Mouse (Mus musculus): ENCODE data around the gene Mob3c. TPM values are rescaled to one million over a fixed set of nuclear protein-coding genes. Genes with fewer than 3 reads are reported as not detected.

Mob3c gene
- polyA plus RNA-seq, 1 experiment from 2014 or later: 9.8 TPM

DNA sequence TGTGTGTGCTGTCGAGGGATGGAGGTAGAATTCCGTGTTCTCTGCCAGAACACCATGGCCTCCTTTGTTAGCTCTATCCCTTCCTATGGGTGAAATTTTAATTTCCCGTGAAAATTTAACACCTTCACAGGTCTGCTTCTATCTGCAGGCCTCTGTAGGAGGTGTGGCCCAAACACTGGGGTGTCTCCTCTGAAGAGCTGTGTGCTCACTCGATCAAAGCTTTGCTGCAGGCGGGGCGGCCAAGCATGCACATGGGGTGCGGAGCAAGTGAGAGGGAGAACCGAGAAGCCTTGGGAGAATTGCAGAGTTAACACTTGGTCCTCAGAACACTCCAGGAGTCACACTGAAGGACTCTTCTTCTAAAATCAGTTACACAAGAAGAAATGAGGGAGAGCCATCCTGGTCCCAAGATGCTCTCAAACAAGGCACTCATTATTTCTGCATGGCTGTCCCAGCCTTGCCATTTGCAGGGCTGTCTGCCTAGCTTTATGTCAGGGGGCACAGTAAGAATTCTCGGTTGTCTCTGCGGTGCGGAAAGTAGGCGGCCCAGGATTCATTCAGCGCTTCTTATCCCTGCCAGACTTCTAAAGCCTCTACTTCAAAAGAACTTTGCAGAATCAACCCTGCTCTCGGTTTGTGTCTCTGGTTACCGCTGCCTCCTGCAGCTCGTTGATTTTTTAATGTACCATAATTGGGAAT is 41.8 kb downstream of the Mob3c start:
- DNase-seq (ENCODE audit: low spot score) (no peak), ATAC-seq (replicated peaks; ENCODE audit: low FRiP score) (no peak)
- Histone ChIP-seq H3K36me3 (ENCODE audit: control insufficient read depth, insufficient read depth, low read length) (peaks cover 26% of the 10 kb centered on the region), H3K4me3 (ENCODE audit: low read depth, low read length) (no peak overlapping the region), H3K4me2 (no peak overlapping the region), H3K27me3 (replicated peaks; ENCODE audit: control insufficient read depth, insufficient read depth, low read length) (no peaks in the 10 kb centered on the region), H3K27ac (ENCODE audit: low read depth, low read length) (no peak overlapping the region), H3K9me3 (ENCODE audit: control insufficient read depth, low read length) (no peaks in the 10 kb centered on the region), H3K4me1 (replicated peaks; ENCODE audit: control insufficient read depth, insufficient read depth, low read length) (no peaks in the 10 kb centered on the region), H3K9ac (ENCODE audit: low read depth, low read length) (no peak overlapping the region)
- 64% methylated on average over 16 of the region's 16 CpGs for WGBS

DNA sequence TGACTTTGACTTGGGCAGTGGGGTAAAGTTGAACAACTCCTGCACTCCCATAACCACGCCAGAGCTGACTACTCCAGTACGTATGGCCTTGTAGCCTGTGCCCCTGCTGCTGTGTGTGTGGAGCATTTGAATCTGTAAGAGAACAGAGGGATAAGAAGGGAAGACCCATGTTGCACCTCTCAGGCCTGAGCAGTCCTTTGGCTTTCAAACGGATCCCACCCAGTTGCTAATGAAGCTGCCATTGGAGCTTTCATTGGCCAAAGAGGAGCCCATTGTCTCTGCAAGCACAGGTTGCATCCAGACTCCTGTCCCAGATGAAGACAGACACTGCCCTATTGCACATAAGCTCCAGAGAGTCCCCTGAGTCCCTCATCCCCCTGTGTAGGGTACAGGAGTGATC is 45.3 kb downstream of the Mob3c start:
- Histone ChIP-seq H3K27me3 (replicated peaks; ENCODE audit: control insufficient read depth, insufficient read depth, low read length) (no peaks in the 10 kb centered on the region), H3K36me3 (ENCODE audit: control insufficient read depth, insufficient read depth, low read length) (peaks cover 18% of the 10 kb centered on the region; the same call in 1 of the 2 replicates), H3K27ac (ENCODE audit: low read depth, low read length) (no peak overlapping the region), H3K4me2 (no peak overlapping the region), H3K4me3 (ENCODE audit: low read depth, low read length) (no peak overlapping the region), H3K9me3 (ENCODE audit: control insufficient read depth, low read length) (no peaks in the 10 kb centered on the region), H3K9ac (ENCODE audit: low read depth, low read length) (no peak overlapping the region), H3K4me1 (replicated peaks; ENCODE audit: control insufficient read depth, insufficient read depth, low read length) (no peaks in the 10 kb centered on the region)
- no peak for DNase-seq (ENCODE audit: low spot score)
- WGBS: 84% methylated on average over 3 of the region's 3 CpGs
- ATAC-seq (replicated peaks; ENCODE audit: low FRiP score): no peak

DNA sequence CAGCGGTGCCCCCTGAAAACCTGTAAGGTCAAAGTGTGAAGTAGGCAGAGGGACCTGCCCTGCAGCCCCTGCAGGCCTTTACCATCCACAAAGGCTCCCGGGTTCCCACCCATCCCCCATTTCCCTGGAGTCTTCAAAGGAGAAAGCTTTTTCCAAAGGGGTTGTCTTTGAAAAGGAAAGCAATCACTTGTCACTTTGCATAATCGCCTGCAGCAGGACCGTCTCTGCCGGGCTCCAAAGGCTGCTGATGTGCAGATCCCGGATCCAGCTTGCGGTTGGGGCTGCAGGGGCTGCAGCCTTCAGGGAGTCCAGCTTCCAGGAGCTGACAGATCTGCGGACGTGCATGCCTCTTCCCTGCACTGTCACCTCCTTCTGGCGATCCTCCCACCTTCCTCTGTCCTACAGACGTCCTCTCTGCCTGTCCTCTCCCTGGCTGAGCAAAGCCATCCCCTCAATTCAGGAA is 50.4 kb downstream of the Mob3c start:
- ATAC-seq (replicated peaks; ENCODE audit: low FRiP score) (no peak), DNase-seq (ENCODE audit: low spot score) (no peak)
- WGBS: 21% methylated on average over 11 of the region's 11 CpGs
- Histone ChIP-seq H3K9ac (ENCODE audit: low read depth, low read length) (no peak overlapping the region), H3K4me1 (replicated peaks; ENCODE audit: control insufficient read depth, insufficient read depth, low read length) (no peaks in the 10 kb centered on the region), H3K4me2 (peak overlapping the region; percentile 10; the same call in 1 of the 2 replicates), H3K9me3 (ENCODE audit: control insufficient read depth, low read length) (no peaks in the 10 kb centered on the region), H3K27ac (ENCODE audit: low read depth, low read length) (no peak overlapping the region), H3K4me3 (ENCODE audit: low read depth, low read length) (no peak overlapping the region), H3K27me3 (replicated peaks; ENCODE audit: control insufficient read depth, insufficient read depth, low read length) (no peaks in the 10 kb centered on the region), H3K36me3 (ENCODE audit: control insufficient read depth, insufficient read depth, low read length) (peaks cover 5% of the 10 kb centered on the region; the same call in 1 of the 2 replicates)

DNA sequence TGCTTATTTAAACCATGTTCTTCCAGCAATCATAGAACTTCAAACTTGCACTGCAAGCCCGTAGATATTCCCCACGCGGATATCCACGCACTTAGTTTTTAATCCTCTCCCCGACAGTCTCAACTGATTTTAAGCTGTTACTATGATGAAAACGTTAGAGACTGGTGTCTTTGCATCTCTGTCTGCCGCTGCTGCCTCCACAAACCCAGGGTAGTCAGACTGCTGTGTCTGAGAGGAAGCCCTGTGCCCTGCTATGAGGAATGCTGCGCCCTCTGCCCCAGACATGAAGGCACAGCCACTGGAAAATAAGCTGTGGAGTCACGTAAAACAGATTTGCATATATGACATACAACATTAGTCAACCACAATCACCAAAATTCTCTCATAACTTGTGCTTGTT is 50.9 kb downstream of the Mob3c start:
- Histone ChIP-seq H3K9ac (ENCODE audit: low read depth, low read length) (no peak overlapping the region), H3K4me2 (no peak overlapping the region), H3K27ac (ENCODE audit: low read depth, low read length) (no peak overlapping the region), H3K4me1 (replicated peaks; ENCODE audit: control insufficient read depth, insufficient read depth, low read length) (no peaks in the 10 kb centered on the region), H3K36me3 (ENCODE audit: control insufficient read depth, insufficient read depth, low read length) (peaks cover 2% of the 10 kb centered on the region; the same call in 1 of the 2 replicates), H3K9me3 (ENCODE audit: control insufficient read depth, low read length) (no peaks in the 10 kb centered on the region), H3K27me3 (replicated peaks; ENCODE audit: control insufficient read depth, insufficient read depth, low read length) (no peaks in the 10 kb centered on the region), H3K4me3 (ENCODE audit: low read depth, low read length) (no peak overlapping the region)
- WGBS: 58% methylated on average over 9 of the region's 9 CpGs
- ATAC-seq (replicated peaks; ENCODE audit: low FRiP score) (no peak), DNase-seq (ENCODE audit: low spot score) (no peak)

DNA sequence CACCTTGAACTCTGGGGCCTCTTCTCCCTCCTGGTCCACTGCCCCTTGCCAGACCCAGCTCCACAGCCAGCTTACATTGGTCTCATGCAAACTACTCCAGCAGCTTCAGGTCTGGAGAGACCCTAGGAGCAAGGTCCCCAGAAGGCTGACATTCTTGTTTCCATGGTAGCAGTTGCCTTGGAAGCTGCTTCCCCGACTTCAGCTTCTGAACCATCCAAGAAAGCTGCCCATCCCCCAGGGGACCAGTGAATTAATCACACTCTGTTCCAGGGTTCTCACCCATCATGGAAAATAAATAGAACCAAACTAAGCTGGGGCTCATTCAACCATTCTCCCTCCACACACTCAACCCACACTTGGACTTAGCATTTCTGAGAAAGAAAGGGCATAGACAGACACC is 53.3 kb downstream of the Mob3c start:
- WGBS: 40% methylated on average over 1 of the region's 1 CpGs
- no peaks in the 10 kb centered on the region for H3K36me3 ChIP-seq (ENCODE audit: control insufficient read depth, insufficient read depth, low read length)
- no peaks in the 10 kb centered on the region for H3K9me3 ChIP-seq (ENCODE audit: control insufficient read depth, low read length)
- H3K4me2 ChIP-seq: no peak overlapping the region
- no peak overlapping the region for H3K27ac ChIP-seq (ENCODE audit: low read depth, low read length)
- DNase-seq (ENCODE audit: low spot score) (no peak), ATAC-seq (replicated peaks; ENCODE audit: low FRiP score) (no peak)
- H3K27me3 ChIP-seq (replicated peaks; ENCODE audit: control insufficient read depth, insufficient read depth, low read length): no peaks in the 10 kb centered on the region
- no peaks in the 10 kb centered on the region for H3K4me1 ChIP-seq (replicated peaks; ENCODE audit: control insufficient read depth, insufficient read depth, low read length)
- H3K9ac ChIP-seq (ENCODE audit: low read depth, low read length): no peak overlapping the region
- H3K4me3 ChIP-seq (ENCODE audit: low read depth, low read length): no peak overlapping the region

DNA sequence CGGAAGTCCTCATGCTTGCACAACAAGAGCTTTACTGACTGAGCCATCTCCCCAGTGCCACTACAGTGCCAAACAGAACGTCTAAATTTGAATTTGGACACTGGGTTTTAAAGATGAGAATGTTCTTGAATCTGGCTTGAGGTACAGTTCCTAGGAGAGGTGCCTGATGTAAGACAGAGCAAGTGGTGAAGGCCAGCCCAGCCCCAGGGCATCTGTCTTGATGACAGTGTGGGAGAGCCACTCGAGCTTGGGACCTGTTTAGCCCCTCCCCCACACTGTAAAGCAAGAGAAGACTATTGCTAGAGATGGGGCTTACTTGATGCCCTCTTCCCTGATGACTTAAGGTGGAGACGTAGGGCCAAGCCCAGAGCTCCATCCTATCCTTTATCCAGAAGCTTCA is 54.3 kb downstream of the Mob3c start:
- no peak for DNase-seq (ENCODE audit: low spot score)
- Histone ChIP-seq H3K27me3 (replicated peaks; ENCODE audit: control insufficient read depth, insufficient read depth, low read length) (no peaks in the 10 kb centered on the region), H3K36me3 (ENCODE audit: control insufficient read depth, insufficient read depth, low read length) (no peaks in the 10 kb centered on the region), H3K4me1 (replicated peaks; ENCODE audit: control insufficient read depth, insufficient read depth, low read length) (no peaks in the 10 kb centered on the region), H3K9me3 (ENCODE audit: control insufficient read depth, low read length) (no peaks in the 10 kb centered on the region), H3K9ac (ENCODE audit: low read depth, low read length) (no peak overlapping the region), H3K27ac (ENCODE audit: low read depth, low read length) (no peak overlapping the region), H3K4me3 (ENCODE audit: low read depth, low read length) (no peak overlapping the region), H3K4me2 (no peak overlapping the region)
- 63% methylated on average over 4 of the region's 4 CpGs for WGBS
- no peak for ATAC-seq (replicated peaks; ENCODE audit: low FRiP score)

DNA sequence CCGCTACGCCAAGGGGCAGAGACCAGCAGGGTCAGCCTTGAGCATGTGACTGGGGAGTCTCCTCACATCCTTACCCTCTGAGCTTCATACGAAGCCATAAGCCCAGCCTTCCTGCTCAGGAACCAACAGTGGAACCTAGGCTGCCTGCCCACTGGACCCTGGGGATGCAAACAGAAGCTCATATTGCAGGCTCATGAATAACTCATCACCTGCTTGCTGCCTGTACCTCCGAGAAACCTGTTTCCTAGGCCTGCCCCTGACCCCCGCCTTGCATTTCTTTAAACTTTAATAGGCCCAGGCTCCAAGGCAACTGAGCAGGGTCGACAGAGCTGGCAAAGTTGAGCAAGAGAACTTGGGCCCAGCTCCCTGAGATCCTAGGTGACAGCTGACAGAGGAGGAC is 56.1 kb downstream of the Mob3c start, which contains the start of gene Kncn:
Kncn (plus strand) TSS at position 379 of the 400 bp plus-strand sequence.
- H3K27me3 ChIP-seq (replicated peaks; ENCODE audit: control insufficient read depth, insufficient read depth, low read length): peaks cover 5% of the 10 kb centered on the region; the same call in 1 of the 2 replicates

More for the DNA sequence above, 56.1 kb downstream of the Mob3c start, which contains the start of gene Kncn:
- WGBS: 68% methylated on average over 6 of the region's 6 CpGs
- no peak within 1 kb of the TSS for H3K9ac ChIP-seq (ENCODE audit: low read depth, low read length)
- H3K27ac ChIP-seq (ENCODE audit: low read depth, low read length): no peak within 1 kb of the TSS
- no peaks in the 10 kb centered on the region for H3K9me3 ChIP-seq (ENCODE audit: control insufficient read depth, low read length)
- DNase-seq (ENCODE audit: low spot score) (no peak), ATAC-seq (replicated peaks; ENCODE audit: low FRiP score) (no peak)
- no peak within 1 kb of the TSS for H3K4me2 ChIP-seq
- no peak within 1 kb of the TSS for H3K4me3 ChIP-seq (ENCODE audit: low read depth, low read length)
- H3K36me3 ChIP-seq (ENCODE audit: control insufficient read depth, insufficient read depth, low read length): no peaks in the 10 kb centered on the region
- H3K4me1 ChIP-seq (replicated peaks; ENCODE audit: control insufficient read depth, insufficient read depth, low read length): no peaks in the 10 kb centered on the region
